Mouse (Mus musculus): Measurements from ENCODE around the gene Rps11. TPM values are rescaled to one million over a fixed set of nuclear protein-coding genes. Genes with fewer than 3 reads are reported as not detected.
A peak's percentile ranks its signal among the peaks of the same experiment; 100 is the strongest.
"Not testable (repeated sequence)": the region's sequence is repeated elsewhere in the genome, so short reads cannot be mapped to it uniquely, and the experiment has no call there.

The Rps11 gene
- total RNA-seq, 1 experiment = 1,746 TPM

DNA sequence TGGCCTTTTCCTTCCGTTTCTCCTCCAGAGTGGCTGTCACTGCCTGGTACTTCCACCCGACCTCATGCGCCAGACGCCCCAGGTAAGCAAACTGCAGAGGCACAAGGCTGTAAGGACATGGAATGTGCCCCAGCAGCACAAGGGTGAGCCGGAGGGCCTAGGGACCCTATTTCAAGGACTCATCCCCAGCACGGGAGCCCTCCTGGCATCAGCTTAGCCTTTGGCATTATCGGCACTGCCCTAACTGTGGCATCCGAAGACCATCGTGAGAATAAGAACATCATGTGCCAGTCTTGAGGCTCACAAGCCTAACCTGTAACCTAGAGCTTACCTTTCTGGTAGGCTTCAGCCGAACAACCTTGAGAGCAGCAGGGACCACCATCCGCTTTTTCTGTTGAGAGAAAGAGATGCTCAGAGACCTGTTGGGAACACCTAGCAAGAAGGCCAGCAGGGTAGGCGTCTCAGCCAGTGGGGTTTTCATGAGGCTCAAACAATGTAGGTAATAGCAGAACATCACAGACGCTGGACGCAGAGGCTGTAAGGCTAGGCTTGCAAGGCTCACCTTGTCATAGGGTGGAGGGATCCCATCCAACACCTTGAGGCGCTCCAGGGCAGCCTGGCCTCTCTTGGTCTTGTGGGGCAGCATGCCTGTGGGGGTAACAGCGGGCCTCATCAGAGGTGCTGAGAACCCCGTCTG lies 2.1 kb upstream of the Rps11 start:
- Histone ChIP-seq H3K9ac (ENCODE audit: insufficient read depth, low read depth, low read length, poor library complexity, severe bottlenecking) (peak overlapping the region; percentile 100), H3K4me1 (ENCODE audit: control insufficient read depth in 2 of 2, insufficient read depth in 2 of 2, low read length in 2 of 2, poor library complexity in 1 of 2) (peaks cover 0 to 12% of the 10 kb centered on the region in 2 experiments; a peak in 1 of 4 replicates), H3K27ac (ENCODE audit: insufficient read depth, low read depth, low read length, poor library complexity, severe bottlenecking) (peak overlapping the region; percentile 96), H3K4me3 (ENCODE audit: insufficient read depth in 1 of 2, low read depth in 1 of 2, low read length in 2 of 2, poor library complexity in 1 of 2, severe bottlenecking in 1 of 2) (peak overlapping the region; percentile 80 to 99), H3K9me3 (ENCODE audit: control insufficient read depth, insufficient read depth, low read depth, low read length) (no peaks in the 10 kb centered on the region), H3K36me3 (ENCODE audit: control insufficient read depth, insufficient read depth, low read length, poor library complexity, severe bottlenecking) (peaks cover 57% of the 10 kb centered on the region)
- DNase-seq (ENCODE audit: low read depth, low spot score) = no peak
- no peak for TF ChIP-seq ZC3H11A (IDR thresholded peaks at IDR 0.05; ENCODE audit: borderline replicate concordance, low read depth, low read length)
- TF ChIP-seq ZNF384 (IDR thresholded peaks at IDR 0.05; ENCODE audit: low read depth, low read length) = no peak
- TF ChIP-seq HCFC1 (IDR thresholded peaks at IDR 0.05; ENCODE audit: borderline replicate concordance, insufficient read depth, low read length) = no peak
- TF ChIP-seq CHD2 (IDR thresholded peaks at IDR 0.05; ENCODE audit: low read depth, low read length) = no peak
- TF ChIP-seq MAFK (IDR thresholded peaks at IDR 0.05; ENCODE audit: insufficient read depth, low read depth, low read length) = no peak
- in situ Hi-C loops (cut with MboI; ENCODE audit: low sequenced_read_pairs in 2 of 2, unreplicated experiment in 2 of 2) = no loop called here

DNA sequence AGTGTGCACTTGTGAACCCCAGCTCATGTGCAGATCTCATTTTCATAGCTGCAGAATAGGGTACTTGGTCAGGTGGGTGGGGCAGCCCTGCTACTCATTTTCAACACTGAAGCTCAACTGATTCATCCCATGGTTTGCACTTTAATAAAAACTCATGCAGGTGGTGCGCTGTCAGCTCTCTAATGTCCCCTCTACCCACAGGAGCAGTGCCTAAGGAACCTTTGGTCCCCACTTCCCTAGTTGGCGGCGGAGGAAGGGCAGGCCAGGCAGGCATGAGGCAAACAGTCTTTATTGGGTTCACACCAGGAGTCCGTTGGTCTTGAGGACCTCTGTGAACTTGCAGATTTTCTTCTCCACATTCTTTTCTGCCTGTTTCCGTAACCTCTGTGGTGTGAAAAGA lies 1.4 kb upstream of the Rps11 start:
- DNase-seq (ENCODE audit: low read depth, low spot score); H3K9me3 ChIP-seq (ENCODE audit: control insufficient read depth, insufficient read depth, low read depth, low read length); H3K4me1 ChIP-seq (ENCODE audit: control insufficient read depth in 2 of 2, insufficient read depth in 2 of 2, low read length in 2 of 2, poor library complexity in 1 of 2); in situ Hi-C loops (cut with MboI; ENCODE audit: low sequenced_read_pairs in 2 of 2, unreplicated experiment in 2 of 2): not testable (repeated sequence)
- Histone ChIP-seq H3K36me3 (ENCODE audit: control insufficient read depth, insufficient read depth, low read length, poor library complexity, severe bottlenecking) (peaks cover 63% of the 10 kb centered on the region), H3K27ac (ENCODE audit: insufficient read depth, low read depth, low read length, poor library complexity, severe bottlenecking) (peak overlapping the region; percentile 96), H3K9ac (ENCODE audit: insufficient read depth, low read depth, low read length, poor library complexity, severe bottlenecking) (peak overlapping the region; percentile 100; the same call in 1 of the 2 replicates), H3K4me3 (ENCODE audit: insufficient read depth in 1 of 2, low read depth in 1 of 2, low read length in 2 of 2, poor library complexity in 1 of 2, severe bottlenecking in 1 of 2) (peak overlapping the region in 1 of 2 experiments; percentile 99; a peak in 2 of 4 replicates)

DNA sequence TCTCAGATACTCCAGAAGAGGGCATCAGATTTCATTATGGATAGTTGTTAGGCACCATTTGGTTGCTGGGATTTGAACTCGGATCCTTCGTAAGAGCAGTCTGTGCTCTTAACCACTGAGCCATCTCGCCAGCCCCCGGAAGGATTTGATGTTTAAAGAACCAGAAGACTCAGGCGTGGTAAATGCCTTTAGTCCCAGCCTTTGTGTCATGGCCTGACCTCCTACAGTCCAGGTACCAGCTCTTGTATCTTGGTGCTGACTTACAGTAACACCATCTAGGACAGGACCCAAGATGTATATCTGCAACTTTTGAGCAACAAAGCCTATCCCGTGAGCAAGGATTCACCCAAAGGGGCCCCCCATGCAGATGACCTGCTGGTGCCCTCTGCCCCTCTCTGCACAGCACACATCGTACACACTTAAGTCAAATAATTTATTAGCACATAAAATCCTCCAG lies 933 bp upstream of the Rps11 start:
- TF ChIP-seq HCFC1 (IDR thresholded peaks at IDR 0.05; ENCODE audit: borderline replicate concordance, insufficient read depth, low read length) (no peak), ZNF384 (IDR thresholded peaks at IDR 0.05; ENCODE audit: low read depth, low read length) (no peak), CHD2 (IDR thresholded peaks at IDR 0.05; ENCODE audit: low read depth, low read length) (no peak), ZC3H11A (IDR thresholded peaks at IDR 0.05; ENCODE audit: borderline replicate concordance, low read depth, low read length) (no peak), MAFK (IDR thresholded peaks at IDR 0.05; ENCODE audit: insufficient read depth, low read depth, low read length) (no peak)
- H3K4me1 ChIP-seq (ENCODE audit: control insufficient read depth in 2 of 2, insufficient read depth in 2 of 2, low read length in 2 of 2, poor library complexity in 1 of 2) = peaks cover 0 to 7% of the 10 kb centered on the region in 2 experiments; a peak in 1 of 4 replicates

DNA sequence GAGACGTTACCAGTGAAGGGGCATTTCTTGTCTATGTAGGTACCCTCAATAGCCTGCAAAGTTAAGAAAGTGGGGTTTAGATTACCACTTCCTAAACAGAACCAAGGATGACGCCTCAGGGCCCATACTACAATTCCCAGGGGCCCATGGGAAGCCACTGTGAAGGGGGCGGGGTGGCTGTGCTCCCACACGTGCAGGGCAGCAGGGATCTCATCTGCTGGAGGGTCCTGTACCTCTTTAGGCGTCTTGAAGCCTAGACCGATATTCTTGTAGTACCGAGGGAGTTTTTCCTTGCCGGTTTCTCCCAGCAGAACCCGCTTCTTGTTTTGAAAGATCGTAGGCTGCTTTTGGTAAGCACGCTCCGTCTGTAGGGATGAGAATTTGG lies 1.1 kb downstream of the Rps11 start:
- Histone ChIP-seq H3K9ac (ENCODE audit: insufficient read depth, low read depth, low read length, poor library complexity, severe bottlenecking) (peak overlapping the region; percentile 99), H3K27ac (ENCODE audit: insufficient read depth, low read depth, low read length, poor library complexity, severe bottlenecking) (peak overlapping the region; percentile 95; the same call in 1 of the 2 replicates), H3K9me3 (ENCODE audit: control insufficient read depth, insufficient read depth, low read depth, low read length) (no peaks in the 10 kb centered on the region), H3K4me3 (ENCODE audit: insufficient read depth in 1 of 2, low read depth in 1 of 2, low read length in 2 of 2, poor library complexity in 1 of 2, severe bottlenecking in 1 of 2) (peak overlapping the region; percentile 93 to 98), H3K4me1 (ENCODE audit: control insufficient read depth in 2 of 2, insufficient read depth in 2 of 2, low read length in 2 of 2, poor library complexity in 1 of 2) (peaks cover 0 to 17% of the 10 kb centered on the region in 2 experiments; a peak in 2 of 4 replicates), H3K36me3 (ENCODE audit: control insufficient read depth, insufficient read depth, low read length, poor library complexity, severe bottlenecking) (peaks cover 69% of the 10 kb centered on the region)
- TF ChIP-seq CHD2 (IDR thresholded peaks at IDR 0.05; ENCODE audit: low read depth, low read length) = no peak
- peak; percentile 73; the same call in 1 of the 2 replicates for TF ChIP-seq HCFC1 (IDR thresholded peaks at IDR 0.05; ENCODE audit: borderline replicate concordance, insufficient read depth, low read length)
- no peak for TF ChIP-seq ZNF384 (IDR thresholded peaks at IDR 0.05; ENCODE audit: low read depth, low read length)
- TF ChIP-seq MAFK (IDR thresholded peaks at IDR 0.05; ENCODE audit: insufficient read depth, low read depth, low read length) = no peak
- no peak for TF ChIP-seq ZC3H11A (IDR thresholded peaks at IDR 0.05; ENCODE audit: borderline replicate concordance, low read depth, low read length)
- in situ Hi-C loops (cut with MboI; ENCODE audit: low sequenced_read_pairs in 2 of 2, unreplicated experiment in 2 of 2) = no loop called here
- DNase-seq (ENCODE audit: low read depth, low spot score) = no peak

More for the DNA sequence above, 933 bp upstream of the Rps11 start:
- Histone ChIP-seq H3K36me3 (ENCODE audit: control insufficient read depth, insufficient read depth, low read length, poor library complexity, severe bottlenecking) (peaks cover 67% of the 10 kb centered on the region), H3K9me3 (ENCODE audit: control insufficient read depth, insufficient read depth, low read depth, low read length) (no peaks in the 10 kb centered on the region), H3K9ac (ENCODE audit: insufficient read depth, low read depth, low read length, poor library complexity, severe bottlenecking) (peak overlapping the region; percentile 100; the same call in 1 of the 2 replicates), H3K4me3 (ENCODE audit: insufficient read depth in 1 of 2, low read depth in 1 of 2, low read length in 2 of 2, poor library complexity in 1 of 2, severe bottlenecking in 1 of 2) (peak overlapping the region in 1 of 2 experiments; percentile 99; a peak in 2 of 4 replicates), H3K27ac (ENCODE audit: insufficient read depth, low read depth, low read length, poor library complexity, severe bottlenecking) (peak overlapping the region; percentile 96; the same call in 1 of the 2 replicates)
- in situ Hi-C loops (cut with MboI; ENCODE audit: low sequenced_read_pairs in 2 of 2, unreplicated experiment in 2 of 2) = no loop called here
- DNase-seq (ENCODE audit: low read depth, low spot score) = peak; percentile 63

Data from ES-E14 (cell line).